Mouse (Mus musculus): Measurements from ENCODE around the gene Nfia.

The Nfia gene

DNA sequence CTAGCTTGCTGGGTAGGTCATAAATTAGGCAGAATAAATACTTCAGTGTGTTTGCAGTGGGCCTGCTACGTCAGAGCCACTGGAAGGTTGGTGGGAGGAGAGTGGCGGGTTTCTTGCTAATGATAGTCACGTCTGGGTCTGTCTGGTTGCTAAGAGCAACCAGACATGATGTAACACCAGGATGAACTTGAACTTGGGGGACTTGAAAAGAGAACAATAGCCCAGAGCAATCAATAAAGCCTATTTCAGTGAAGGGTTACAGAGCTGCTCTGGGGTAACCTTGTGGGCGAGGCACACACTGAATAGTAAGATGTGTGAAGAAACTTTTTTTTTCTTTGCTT is 336.1 kb downstream of the Nfia start:
- no peak for DNase-seq

DNA sequence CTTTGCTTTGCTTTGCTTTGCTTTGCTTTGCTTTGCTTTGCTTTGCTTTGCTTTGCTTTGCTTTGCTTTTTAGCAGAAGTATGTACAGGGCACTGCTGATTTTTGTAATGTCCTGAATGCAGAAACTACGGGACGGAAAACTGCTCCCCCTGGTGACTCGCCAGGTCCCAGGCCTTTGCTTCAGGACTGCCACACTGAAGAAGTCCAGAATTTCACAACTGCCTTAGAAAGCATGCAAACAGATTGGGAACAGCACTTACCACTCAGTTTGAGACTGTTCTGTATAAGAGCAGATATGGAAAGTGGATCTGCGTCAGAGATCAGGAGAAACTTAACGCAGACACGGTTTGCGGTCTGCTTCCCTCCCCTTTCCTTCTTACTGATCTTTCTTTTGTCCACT is 336.5 kb downstream of the Nfia start:
- DNase-seq, result peak; percentile 48

DNA sequence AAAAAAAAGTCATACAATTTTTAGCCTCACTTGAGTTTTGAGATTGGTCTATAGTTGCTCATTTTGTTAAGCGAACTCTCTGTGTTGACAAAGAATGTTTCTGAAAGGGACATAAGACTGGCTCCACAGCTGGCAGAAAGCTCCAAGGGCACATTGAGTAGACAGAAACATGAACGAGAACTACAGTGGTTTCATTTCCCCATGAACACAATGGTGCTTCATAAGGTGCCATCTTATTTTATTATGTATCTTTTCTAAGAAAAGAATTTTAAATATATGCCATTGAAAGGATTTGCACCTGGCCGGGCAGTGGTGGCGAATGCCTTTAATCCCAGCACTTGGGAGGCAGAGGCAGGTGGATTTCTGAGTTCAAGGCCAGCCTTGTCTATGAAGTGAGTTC is 337.4 kb downstream of the Nfia start:
- DNase-seq, result no peak

DNA sequence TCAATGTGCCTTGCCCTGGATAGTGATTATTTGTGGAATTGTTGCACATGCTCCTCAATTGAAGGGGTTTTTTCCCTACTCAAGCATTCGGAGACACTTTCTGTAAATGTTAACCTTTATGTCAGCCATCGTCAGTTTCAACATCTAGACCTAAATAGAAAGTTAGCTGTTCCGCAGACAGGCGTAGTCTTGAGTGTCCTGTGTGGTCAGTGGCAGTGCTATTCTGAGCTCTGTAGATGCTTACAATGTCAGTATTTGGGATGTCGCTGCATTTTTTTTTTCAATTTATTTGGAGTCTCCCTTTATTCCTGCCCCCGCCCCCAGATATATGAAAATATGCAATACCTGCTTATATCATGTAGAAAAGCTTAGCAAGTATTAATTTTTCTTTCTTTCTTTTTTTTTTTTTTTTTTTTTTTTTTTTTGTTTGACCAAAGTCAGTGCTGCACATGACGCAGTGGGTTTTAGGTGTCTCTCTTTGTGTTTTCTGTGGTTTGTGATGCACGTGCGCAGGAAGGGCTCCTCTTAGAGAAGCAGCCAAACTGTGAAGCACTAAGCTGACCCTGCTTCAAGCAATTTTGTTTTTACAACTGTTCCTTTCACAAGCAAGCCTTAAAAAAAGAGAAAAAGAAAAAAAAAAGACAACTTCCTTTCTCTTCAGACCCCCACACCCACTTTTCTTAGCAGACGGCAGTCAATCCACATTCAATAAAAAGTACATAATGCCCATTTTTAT is 340.9 kb downstream of the Nfia start:
- no peak for DNase-seq

DNA sequence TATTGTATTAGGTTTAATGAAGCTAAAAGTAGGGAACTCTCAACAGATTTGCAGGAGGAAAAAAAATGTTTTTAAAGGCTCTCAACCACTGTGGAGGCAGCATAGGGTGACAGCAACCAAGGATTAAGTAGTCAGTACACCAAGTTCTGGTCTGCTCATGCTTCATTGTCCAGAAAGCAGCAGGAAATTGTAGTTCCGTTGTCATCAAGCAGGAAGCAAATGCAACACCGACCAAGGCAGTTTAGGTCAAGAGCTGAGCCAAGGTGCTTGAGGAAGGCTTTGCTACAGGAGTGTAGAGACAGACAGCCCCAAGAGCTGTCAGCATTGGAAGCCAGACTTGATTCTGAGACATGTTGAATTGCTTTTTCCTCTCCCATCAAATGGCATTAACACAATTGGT is 342.4 kb downstream of the Nfia start:
- no peak for DNase-seq

DNA sequence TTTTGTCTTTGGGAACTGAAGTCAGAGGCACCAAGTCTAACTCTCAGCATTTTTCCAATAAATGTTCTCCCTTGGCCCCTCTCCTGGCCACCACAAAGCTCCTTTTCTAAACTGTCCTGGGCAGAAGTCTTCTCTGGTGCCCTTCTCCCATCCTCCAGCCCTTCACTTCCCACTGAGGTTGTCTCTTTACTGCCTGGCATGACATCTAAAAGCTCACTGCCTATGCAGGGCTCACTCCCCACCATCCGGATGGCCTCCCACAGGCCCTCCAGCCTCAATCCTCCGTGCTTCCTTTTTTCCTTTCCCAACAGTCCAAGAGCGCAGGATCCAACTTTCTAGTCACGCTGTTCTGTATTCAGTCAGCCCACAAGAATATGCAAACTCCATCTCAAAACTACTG is 342.9 kb downstream of the Nfia start:
- no peak for DNase-seq

DNA sequence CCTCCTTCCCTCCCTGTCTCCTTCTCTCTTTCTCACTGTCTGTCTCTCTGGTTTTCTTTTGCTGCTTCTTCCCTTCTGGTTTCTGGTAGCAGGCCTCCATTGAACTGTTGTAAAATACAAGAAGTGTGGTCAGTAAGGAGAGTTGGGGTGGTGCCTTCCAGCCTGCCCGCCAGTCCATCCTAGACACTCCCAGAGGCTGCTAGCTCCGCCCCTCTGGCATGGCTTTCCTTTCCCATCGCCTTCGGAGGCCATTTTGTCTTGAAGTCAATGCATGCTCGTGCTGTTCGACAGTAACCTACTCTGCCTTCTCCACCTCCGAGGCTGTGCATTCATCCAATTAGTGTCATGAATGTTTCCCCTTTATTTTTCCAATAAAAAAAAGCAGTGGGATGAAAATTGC is 343.5 kb downstream of the Nfia start:
- DNase-seq, result no peak

DNA sequence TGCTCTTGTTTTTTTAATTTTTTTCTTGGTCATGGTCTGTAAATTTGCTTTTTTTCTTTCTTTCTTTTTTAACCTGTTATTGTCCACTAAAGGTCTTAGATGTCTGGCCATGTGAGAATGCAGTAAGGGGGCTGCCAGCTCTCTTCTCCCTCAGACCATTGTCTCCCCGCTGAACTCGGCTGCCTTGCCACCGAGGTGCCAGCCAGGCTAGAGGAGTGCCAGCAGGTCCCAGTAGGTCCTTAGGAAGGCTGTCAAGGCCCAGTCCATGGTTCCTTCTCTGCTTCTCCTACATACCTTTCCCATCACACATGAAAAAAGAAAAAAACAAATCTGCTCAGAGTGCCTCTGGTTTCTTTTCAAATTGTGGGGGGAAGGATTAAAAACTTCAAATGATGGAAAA is 345.6 kb downstream of the Nfia start:
- DNase-seq, result no peak

DNA sequence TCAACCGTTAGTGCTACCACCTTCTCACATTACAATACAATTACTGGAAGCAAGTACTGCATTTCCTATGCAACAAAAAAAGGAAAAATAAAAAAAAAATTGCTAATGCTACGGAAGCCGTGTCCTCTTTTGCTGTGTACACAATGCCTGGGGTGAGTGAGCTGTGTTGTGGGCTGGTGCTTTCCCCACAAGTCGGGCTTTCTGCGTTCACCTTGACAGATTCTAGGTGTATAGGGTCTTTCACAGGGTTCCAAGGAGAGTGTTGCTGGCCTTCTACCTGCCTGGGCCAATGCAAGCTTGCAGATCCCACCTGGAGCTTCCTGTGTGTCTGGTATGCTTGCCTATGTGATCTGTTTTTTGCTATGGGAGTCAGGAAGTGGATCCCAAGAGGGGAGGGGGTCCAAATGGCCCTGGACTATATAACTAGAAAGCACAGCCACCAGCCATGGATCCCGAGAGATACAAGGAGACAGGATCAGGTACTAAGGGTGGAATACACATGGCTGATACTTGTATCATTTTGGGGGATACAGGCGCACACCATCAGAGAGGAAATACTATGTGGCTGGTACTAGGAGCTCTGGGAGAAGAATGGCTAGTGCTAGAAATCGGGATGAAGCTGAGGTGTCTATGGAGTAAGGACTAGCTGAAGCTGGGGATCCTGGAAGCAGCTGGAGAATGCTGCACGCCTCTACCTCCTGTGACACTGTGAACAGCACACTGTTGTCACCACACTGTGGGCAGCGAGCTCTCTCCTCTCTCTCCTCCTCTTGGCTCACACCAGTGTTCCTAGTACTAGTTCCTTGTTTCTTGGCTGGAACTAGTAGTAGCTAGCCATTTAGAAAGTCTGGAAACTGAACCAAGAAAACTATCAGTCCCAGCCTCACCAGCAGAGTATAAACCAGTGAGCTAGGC is 346.5 kb downstream of the Nfia start:
- DNase-seq, result no peak

DNA sequence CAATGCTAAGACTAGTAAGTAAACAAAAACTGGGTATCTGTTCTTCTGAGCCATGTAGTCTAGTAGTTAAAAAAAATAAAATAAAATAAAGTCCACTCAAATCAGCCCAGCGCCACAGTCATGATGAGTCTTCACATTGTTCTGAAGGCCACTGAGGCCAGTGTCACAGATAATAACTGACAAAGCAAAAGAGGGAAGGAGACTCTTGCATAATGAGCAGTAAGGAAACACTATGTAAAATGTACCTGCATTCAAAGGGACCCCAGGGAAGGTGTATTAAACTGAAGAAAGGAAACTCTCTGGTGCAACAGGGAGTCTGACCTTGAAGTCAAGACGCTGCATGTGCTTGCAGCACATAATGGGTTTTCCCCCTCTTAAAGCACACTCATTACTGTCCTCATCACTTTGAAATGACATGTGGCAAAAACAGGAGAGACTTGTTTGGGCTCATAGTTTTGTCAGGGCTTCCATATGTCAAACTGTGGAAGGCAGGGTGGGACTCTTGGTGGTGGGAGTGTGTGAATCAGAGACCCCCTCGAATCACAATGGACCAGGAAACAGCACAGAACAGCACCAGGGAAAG is 347.5 kb downstream of the Nfia start:
- DNase-seq, result no peak

DNA sequence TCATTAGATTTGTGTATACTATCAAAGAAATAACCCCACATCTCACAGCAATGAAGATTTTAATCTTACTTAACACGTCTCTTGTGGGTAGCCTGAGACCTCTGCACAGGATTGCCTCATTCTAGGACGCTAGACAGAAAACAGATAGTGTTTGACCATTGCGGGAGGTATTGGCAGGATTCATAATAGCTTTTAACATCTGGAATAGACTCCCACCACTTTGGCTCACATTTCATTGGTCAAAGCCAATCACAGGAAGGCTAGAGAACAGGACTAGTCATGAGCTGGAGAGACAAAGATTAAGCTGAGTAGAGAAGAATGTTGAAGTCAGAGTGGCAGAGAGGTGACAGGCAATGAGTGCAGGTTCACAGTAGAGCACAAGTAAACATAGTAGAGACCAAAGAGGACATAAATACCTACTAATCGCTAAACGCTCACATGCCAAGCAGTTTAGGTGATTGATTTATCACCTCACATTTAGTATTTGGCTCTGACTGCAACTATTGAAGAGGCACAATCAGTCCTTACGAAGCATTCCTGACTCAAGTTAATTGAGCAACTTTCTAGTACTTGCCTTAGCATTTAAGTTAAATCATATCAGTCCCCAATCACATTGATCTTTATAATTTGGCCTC is 348.3 kb downstream of the Nfia start:
- no peak for DNase-seq

DNA sequence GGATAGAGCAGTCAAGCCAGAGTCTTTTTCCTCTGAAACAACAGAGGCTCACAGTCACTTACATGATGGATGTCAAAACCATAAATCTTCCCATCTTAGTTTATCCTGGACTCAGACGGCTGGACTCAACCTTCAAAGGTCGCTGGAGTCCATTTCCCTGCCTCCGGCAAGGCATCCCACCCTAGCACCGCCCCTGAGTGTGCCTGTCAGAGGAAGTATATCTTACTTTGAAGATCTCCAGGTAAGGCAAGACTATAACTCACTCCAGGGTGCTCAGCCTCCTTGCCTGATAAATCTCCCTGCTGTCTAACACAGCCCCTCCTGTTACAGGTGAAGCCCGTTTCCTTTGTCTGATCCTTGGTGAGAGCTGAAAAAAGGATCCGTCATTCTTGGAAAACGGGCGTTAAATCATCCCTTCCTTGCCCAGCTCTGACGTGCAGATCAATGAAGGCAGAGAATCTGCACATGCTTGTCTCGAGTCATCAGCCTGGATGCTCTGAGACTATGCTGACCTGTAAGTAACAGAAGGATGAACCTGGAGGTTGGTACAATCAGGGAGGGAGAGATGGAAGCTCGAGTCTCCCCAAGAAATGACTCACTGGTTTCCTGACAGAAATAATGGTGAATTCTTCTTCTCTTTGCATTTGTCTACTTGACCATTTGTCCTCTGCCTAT is 353.6 kb downstream of the Nfia start:
- no peak for DNase-seq

DNA sequence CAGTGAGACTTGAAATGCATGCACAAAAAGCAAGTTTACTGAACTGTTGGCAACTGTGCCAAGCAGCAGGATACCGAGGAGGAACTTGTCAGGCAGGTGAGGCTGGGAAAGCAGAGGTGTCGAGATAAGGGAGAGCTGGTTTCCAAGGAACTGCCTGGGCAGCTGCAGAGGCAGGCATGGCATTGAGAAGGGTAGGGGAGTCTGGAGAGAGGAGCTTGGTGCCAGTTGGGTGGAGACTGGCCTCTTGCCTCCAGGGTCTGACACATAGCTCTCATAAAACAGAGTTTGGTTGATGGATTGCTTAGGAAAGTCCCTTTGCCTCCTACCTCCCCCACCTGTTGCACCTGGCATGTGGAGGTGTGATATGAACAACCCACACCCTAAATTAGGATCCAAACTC is 358.3 kb downstream of the Nfia start:
- no peak for DNase-seq

DNA sequence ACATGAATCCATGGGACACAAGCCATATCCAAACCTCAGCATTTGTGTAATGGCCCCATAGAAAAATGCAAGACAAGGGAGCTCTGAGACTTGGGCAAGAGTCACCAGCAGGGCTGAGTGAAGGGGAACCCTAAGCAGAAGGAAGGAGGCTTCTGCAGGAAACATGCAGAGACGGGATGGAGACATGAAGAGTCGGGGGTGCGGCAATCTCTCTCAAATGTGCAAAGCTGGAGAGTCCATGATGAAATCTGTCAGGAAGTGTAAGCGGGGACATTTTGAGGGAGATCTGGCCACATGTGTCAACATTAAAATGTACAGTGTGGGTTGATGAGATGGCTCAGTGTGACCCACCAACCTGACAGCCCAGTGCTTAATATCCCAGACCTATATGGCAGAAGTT is 361.5 kb downstream of the Nfia start:
- no peak for DNase-seq

DNA sequence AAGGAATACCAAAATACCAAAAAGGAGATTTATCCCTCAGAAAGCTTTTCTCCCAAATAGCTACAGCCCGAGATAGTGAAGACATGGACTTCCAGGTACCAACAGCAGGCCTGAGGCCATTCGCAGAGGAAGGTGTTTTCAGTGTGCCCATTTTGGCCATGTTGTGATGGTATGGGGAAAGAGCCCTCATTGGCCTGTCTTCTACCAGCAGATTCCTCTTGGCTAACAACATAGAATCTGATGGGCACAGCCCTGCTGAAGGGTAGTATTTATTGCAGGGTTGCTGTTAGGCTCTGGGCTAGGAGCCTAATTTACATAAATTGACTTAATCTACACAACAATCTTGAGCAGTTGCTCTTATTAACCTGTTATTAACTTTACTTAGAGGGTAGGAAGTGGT is 363.5 kb downstream of the Nfia start:
- DNase-seq, result no peak

DNA sequence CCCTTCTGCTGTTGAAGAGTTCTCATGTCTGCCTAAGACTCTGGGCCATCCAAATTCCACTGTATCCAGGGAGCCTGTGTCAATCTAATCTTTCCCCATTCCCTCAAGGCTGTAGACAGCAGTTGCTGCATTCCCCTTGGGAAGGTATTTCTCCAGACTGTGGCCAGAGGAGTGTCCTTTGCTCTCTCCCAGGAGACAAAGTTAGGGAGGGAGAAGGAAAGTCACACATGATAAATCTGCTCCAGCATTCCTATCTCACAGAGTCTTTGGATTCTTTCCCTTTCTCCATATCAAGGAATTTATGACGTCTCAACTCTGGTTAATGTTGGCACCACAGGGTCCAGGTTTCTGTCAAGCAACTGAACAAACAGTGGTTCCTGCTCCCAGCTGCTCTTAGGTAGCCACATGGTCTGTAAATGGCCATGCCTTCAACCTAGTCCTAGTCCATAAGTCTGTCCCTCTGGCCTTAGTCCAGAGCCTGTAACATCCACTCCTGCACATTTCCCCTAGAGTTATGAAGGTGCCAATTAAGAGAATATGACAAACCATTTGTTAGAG is 370.4 kb downstream of the Nfia start:
- no peak for DNase-seq

DNA sequence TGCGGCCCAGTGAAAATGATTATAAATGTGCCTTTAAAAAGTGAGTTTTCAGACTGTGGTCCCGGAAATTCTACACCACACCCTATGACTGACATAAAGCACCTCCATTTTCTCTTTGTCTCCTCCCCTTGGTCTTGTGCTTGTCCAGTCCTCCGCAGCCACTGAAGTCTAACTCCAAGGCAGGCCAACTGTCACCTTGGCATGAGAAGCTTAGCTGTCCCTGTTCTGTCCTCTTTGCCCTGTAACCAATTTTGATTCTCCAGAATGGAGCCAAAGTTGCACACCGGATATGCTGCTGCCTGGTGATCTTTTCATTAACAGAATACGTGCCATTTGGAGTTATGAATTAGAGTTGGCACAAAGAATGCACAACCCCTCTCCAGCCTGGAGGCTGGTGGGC is 378.0 kb downstream of the Nfia start:
- no peak for DNase-seq

DNA sequence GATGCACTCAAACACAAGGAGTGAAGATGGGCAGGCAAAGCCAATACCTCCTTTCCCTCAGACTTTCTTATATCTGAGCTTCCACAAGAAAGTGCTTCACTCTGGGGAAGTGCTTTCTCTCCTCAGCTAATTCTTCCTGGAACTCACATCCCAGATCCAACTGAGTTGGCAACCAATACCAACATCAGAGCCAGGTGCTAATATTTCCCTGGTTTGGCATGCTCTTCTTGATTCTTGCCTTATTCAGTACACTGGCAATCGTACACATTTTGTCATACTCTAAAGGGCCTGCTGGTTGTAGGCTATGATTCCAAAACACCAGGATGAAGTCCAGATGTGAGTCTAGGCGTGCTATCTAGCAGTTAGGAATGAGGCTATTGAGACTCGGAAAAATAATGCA is 385.4 kb downstream of the Nfia start:
- DNase-seq, result no peak

DNA sequence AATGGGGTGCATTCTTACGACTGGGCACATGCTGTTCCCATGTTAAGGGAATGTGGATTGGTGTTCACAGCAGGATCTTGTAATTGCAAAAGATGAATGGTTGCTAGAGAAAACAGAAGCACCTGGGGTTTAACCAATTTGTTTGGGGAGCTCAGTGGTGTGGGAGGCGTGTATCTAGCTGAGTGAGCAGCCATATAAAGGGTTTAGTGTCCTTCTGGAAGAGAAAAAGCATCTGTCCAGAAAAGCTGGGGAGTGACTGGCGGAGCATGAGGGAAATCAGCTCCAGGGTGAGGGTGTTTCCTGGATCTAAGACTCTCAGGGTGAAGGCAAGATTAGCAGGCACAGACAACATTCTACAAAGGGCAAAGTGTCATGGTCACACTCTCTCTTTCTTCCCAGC is 393.8 kb downstream of the Nfia start:
- no peak for DNase-seq

Measured in cerebellum, adult 11-12 months (tissue).